Mouse (Mus musculus) ES-Bruce4 (cell line): ENCODE measurements around the gene Bcl11b. TPM values are rescaled to one million over a fixed set of nuclear protein-coding genes. Genes with fewer than 3 reads are reported as not detected.

Experiments used
- H3K27ac ChIP-seq: 2 replicates; pipeline ENCODE4 v1.5.1; 2012; ENCODE audit warnings: low read length, inconsistent platforms; ENCODE audit not compliant: insufficient read depth
- H3K27me3 ChIP-seq: 2 replicates; pipeline ENCODE4 v1.6.1; 2012; ENCODE audit warnings: mild to moderate bottlenecking, low read length, inconsistent platforms; ENCODE audit not compliant: control insufficient read depth, poor library complexity, insufficient read depth, severe bottlenecking
- H3K36me3 ChIP-seq: 2 replicates; pipeline ENCODE4 v1.6.1; 2012; ENCODE audit warnings: inconsistent platforms, mild to moderate bottlenecking, low read length, moderate library complexity; ENCODE audit not compliant: control insufficient read depth, poor library complexity, insufficient read depth, severe bottlenecking
- H3K4me1 ChIP-seq: one replicate; pipeline ENCODE4 v1.8.1; 2011; ENCODE audit warnings: low read length; ENCODE audit not compliant: control insufficient read depth, insufficient read depth
- H3K4me3 ChIP-seq: 2 replicates; pipeline ENCODE4 v1.5.1; 2011; ENCODE audit warnings: low read depth, mild to moderate bottlenecking, low read length
- H3K9ac ChIP-seq: 2 replicates; pipeline ENCODE4 v1.6.1; 2012; ENCODE audit warnings: low read depth, mild to moderate bottlenecking, inconsistent platforms; ENCODE audit not compliant: poor library complexity, severe bottlenecking
- H3K9me3 ChIP-seq: replicated peaks from 2 replicates; pipeline ENCODE4 v1.6.1; 2012; ENCODE audit warnings: mild to moderate bottlenecking, low read length, inconsistent platforms; ENCODE audit not compliant: control insufficient read depth, poor library complexity, insufficient read depth, severe bottlenecking
- CTCF ChIP-seq: IDR thresholded peaks from one replicate; pipeline ENCODE4 v1.8.1; 2011; ENCODE audit warnings: low read depth, low read length
- EP300 ChIP-seq: IDR thresholded peaks from 2 replicates; pipeline ENCODE4 v1.6.1; 2011; ENCODE audit warnings: low read depth, low read length; ENCODE audit not compliant: insufficient read depth
- POLR2A ChIP-seq: IDR thresholded peaks from one replicate; pipeline ENCODE4 v1.8.1; 2011; ENCODE audit warnings: low read length; ENCODE audit not compliant: insufficient read depth
- polyA plus RNA-seq: library from polyadenylated mRNA; stranded (reverse); fragments of >200 nt; gene quantifications from 2 replicates; pipeline ENCODE4 v1.2.4, GENCODE M21; 2011; ENCODE audit warnings: low read depth; ENCODE audit not compliant: missing spikeins, insufficient read depth, insufficient read length

The Bcl11b gene
- polyA plus RNA-seq = 0.69 and 0.79 TPM in 2 replicates

GRCm38 (mm10) chr12:108003483-108003882, at the start of gene Bcl11b:
Bcl11b (minus strand) TSS chr12:108003602.
- Histone ChIP-seq H3K27me3 (peaks cover 12% of the 10 kb centered on the region), H3K4me1 (no peaks in the 10 kb centered on the region), H3K9me3 (no peaks in the 10 kb centered on the region), H3K27ac (no peak within 1 kb of the TSS), H3K4me3 (peak within 1 kb of the TSS; percentile 74), H3K36me3 (no peaks in the 10 kb centered on the region), H3K9ac (peak within 1 kb of the TSS; percentile 88)
- TF ChIP-seq EP300 (no peak), POLR2A (no peak), CTCF (no peak)

- H3K9ac ChIP-seq = no peak overlapping the region
- TF ChIP-seq POLR2A (no peak), EP300 (no peak), CTCF (no peak)
- no peaks in the 10 kb centered on the region for H3K9me3 ChIP-seq
- no peaks in the 10 kb centered on the region for H3K27me3 ChIP-seq
- H3K27ac ChIP-seq = no peak overlapping the region
- no peaks in the 10 kb centered on the region for H3K4me1 ChIP-seq
- no peak overlapping the region for H3K4me3 ChIP-seq
- H3K36me3 ChIP-seq = no peaks in the 10 kb centered on the region
These were observed 47.6 kb upstream of the Bcl11b start for GRCm38 (mm10) chr12:108050996-108051395.

GRCm38 (mm10) chr12:108049625-108050024, 46.2 kb upstream of the Bcl11b start:
- no peak overlapping the region for H3K9ac ChIP-seq
- no peaks in the 10 kb centered on the region for H3K36me3 ChIP-seq
- no peak overlapping the region for H3K27ac ChIP-seq
- no peaks in the 10 kb centered on the region for H3K4me1 ChIP-seq
- no peak overlapping the region for H3K4me3 ChIP-seq
- no peaks in the 10 kb centered on the region for H3K27me3 ChIP-seq
- TF ChIP-seq CTCF (no peak), EP300 (no peak), POLR2A (no peak)
- no peaks in the 10 kb centered on the region for H3K9me3 ChIP-seq

- H3K4me3 ChIP-seq = no peak overlapping the region
- H3K27me3 ChIP-seq = no peaks in the 10 kb centered on the region
- no peak overlapping the region for H3K27ac ChIP-seq
- H3K4me1 ChIP-seq = no peaks in the 10 kb centered on the region
- no peaks in the 10 kb centered on the region for H3K9me3 ChIP-seq
- no peaks in the 10 kb centered on the region for H3K36me3 ChIP-seq
- H3K9ac ChIP-seq = no peak overlapping the region
- TF ChIP-seq EP300 (no peak), CTCF (no peak), POLR2A (no peak)
These were observed 38.8 kb upstream of the Bcl11b start for GRCm38 (mm10) chr12:108042239-108042571.

GRCm38 (mm10) chr12:108041571-108042238, 38.3 kb upstream of the Bcl11b start:
- no peaks in the 10 kb centered on the region for H3K4me1 ChIP-seq

GRCm38 (mm10) chr12:108037446-108037845, 34.0 kb upstream of the Bcl11b start:
- Histone ChIP-seq H3K4me3 (no peak overlapping the region), H3K9ac (no peak overlapping the region), H3K27me3 (no peaks in the 10 kb centered on the region), H3K9me3 (no peaks in the 10 kb centered on the region), H3K4me1 (no peaks in the 10 kb centered on the region), H3K27ac (no peak overlapping the region), H3K36me3 (no peaks in the 10 kb centered on the region)
- TF ChIP-seq POLR2A (no peak), EP300 (no peak), CTCF (no peak)

More at GRCm38 (mm10) chr12:108041571-108042238, 38.3 kb upstream of the Bcl11b start:
- Histone ChIP-seq H3K36me3 (no peaks in the 10 kb centered on the region), H3K9ac (no peak overlapping the region), H3K27me3 (no peaks in the 10 kb centered on the region), H3K9me3 (no peaks in the 10 kb centered on the region), H3K27ac (no peak overlapping the region), H3K4me3 (no peak overlapping the region)
- TF ChIP-seq EP300 (no peak), CTCF (peak; percentile 52)
